Mouse (Mus musculus) hindbrain, postnatal 0 days (tissue): ENCODE measurements around the gene Fgf12. TPM values are rescaled to one million over a fixed set of nuclear protein-coding genes. Genes with fewer than 3 reads are reported as not detected.

Source experiments
- ATAC-seq: fragments of 200-750 bp; cut with Nextera tagmentation; 2 replicates; pipeline ENCODE4 v1.8.0; 2017; ENCODE audit warnings: mild to moderate bottlenecking, moderate TSS enrichment, moderate library complexity
- DNase-seq: peaks from one replicate; pipeline ENCODE4 v3.0.0-alpha.2; 2015; ENCODE audit warnings: low spot score
- H3K27ac ChIP-seq: fragments of 300-500 bp; sonication (generic); 2 replicates; pipeline ENCODE4 v1.5.1; 2014; ENCODE audit warnings: mild to moderate bottlenecking
- H3K27me3 ChIP-seq: fragments of 300-500 bp; sonication (generic); 2 replicates; pipeline ENCODE4 v1.6.1; 2014; ENCODE audit warnings: low read length, mixed read lengths; ENCODE audit not compliant: insufficient read depth
- H3K36me3 ChIP-seq: fragments of 300-500 bp; sonication (generic); 2 replicates; pipeline ENCODE4 v1.6.1; 2014; ENCODE audit warnings: low read length, mixed read lengths; ENCODE audit not compliant: insufficient read depth
- H3K4me1 ChIP-seq: fragments of 300-500 bp; sonication (generic); 2 replicates; pipeline ENCODE4 v1.6.1; 2014; ENCODE audit warnings: antibody characterized with exemption, low read length, mixed read lengths; ENCODE audit not compliant: insufficient read depth
- H3K4me2 ChIP-seq: fragments of 300-500 bp; sonication (generic); 2 replicates; pipeline ENCODE4 v1.6.1; 2014; ENCODE audit warnings: low read depth, mild to moderate bottlenecking, low read length, moderate library complexity, mixed read lengths
- H3K4me3 ChIP-seq: fragments of 300-500 bp; sonication (generic); 2 replicates; pipeline ENCODE4 v1.5.1; 2014; ENCODE audit warnings: low read length
- H3K9ac ChIP-seq: fragments of 300-500 bp; sonication (generic); replicated peaks from 2 replicates; pipeline ENCODE4 v1.6.1; 2014; ENCODE audit warnings: mild to moderate bottlenecking, low read length, moderate library complexity, mixed read lengths
- H3K9me3 ChIP-seq: fragments of 300-500 bp; sonication (generic); 2 replicates; pipeline ENCODE4 v1.6.1; 2016; ENCODE audit warnings: low read length, mixed read lengths
- CTCF ChIP-seq: IDR thresholded peaks from 2 replicates; pipeline ENCODE4 v1.5.1; 2016; ENCODE audit warnings: antibody characterized with exemption, control low read depth, low read depth
- WGBS: fragments of 180-500 bp; shearing (Covaris S2); extraction: QIAGEN DNeasy Blood & Tissue Kit; methylation state at CpG from one replicate; pipeline ENCODE4 v1.1.7; 2014; 5-methylcytosine and 5-hydroxymethylcytosine counted together
- polyA plus RNA-seq: library from polyadenylated mRNA; unstranded; fragments of >200 nt; fragmentation: Nextera tagmentation; extraction: Ambion mirVana; gene quantifications from 2 replicates; pipeline ENCODE4 v1.2.1, GENCODE M21; 2015
- total RNA-seq: library from RNA; depleted of rRNA; stranded (reverse); fragments of >200 nt; gene quantifications from 2 replicates; pipeline ENCODE4 v1.2.3, GENCODE M21; 2014; rRNA removed

Gene Fgf12
- total RNA-seq (39.5 and 39.8 TPM in 2 replicates), polyA plus RNA-seq (65.2 and 70.4 TPM in 2 replicates)

DNA sequence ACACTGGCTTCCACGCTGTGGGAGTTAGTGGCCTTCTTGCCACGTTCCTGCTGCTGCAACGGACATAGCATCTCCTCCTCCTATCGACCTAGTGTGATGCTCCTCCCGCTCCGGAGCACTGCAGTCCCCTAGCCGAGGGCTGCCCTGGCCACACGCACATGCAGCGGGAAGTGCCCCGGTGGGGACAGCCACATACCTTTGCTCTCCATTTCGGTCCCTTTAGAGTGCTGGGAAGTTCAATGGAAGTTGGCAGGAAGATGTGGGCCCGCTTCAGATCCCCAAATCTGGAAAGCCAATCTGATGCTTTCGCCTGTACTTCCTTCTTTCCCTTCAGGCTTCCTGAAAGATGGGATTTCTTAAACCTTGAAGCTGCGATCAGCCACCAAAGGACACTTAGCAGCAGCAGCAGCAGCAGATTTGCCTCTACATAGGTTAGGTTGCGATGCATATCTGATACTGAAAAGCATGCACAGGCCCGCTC lies at the start of gene Fgf12:
Fgf12 (minus strand) TSS at position 431 of the 481 bp plus-strand sequence.
- Histone ChIP-seq H3K4me3 (peak within 1 kb of the TSS; percentile 57), H3K9ac (peak within 1 kb of the TSS; percentile 56), H3K27me3 (no peaks in the 10 kb centered on the region), H3K27ac (peak within 1 kb of the TSS; percentile 71), H3K4me1 (no peaks in the 10 kb centered on the region), H3K4me2 (peak within 1 kb of the TSS; percentile 84), H3K36me3 (no peaks in the 10 kb centered on the region), H3K9me3 (no peaks in the 10 kb centered on the region)
- DNase-seq (no peak), ATAC-seq (peak; percentile 36)
- WGBS: under 1% methylated on average over 16 of the region's 16 CpGs
- no peak for TF ChIP-seq CTCF

DNA sequence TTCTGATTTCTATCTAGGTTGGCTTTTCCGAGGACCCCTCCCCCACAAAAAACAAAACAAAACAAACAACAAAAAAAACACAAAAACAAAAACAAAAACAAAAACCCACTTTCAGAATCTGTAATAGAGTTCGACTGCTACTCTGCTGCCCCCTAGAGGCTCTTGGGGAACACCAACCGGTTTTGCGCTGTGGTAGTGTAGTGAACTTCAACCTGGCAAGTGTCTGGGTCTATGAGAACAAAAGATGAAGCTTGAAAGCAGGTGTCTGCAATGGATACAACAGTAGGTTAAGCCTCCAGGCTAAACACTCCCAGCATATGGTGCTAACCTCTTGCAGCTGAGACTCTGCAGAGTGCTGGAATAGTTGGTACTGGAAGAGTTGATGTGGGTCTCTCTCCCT lies 40.2 kb upstream of the Fgf12 start:
- Histone ChIP-seq H3K4me2 (no peak overlapping the region), H3K27me3 (no peaks in the 10 kb centered on the region), H3K4me3 (no peak overlapping the region), H3K9me3 (no peaks in the 10 kb centered on the region), H3K9ac (no peak overlapping the region), H3K27ac (no peak overlapping the region), H3K4me1 (no peaks in the 10 kb centered on the region), H3K36me3 (no peaks in the 10 kb centered on the region)
- ATAC-seq: 0 out of 2 replicates have a peak, but pooled peaks have one; percentile 58
- 3% methylated on average over 4 of the region's 4 CpGs for WGBS
- peak; percentile 86 for DNase-seq
- peak; percentile 83 for TF ChIP-seq CTCF

DNA sequence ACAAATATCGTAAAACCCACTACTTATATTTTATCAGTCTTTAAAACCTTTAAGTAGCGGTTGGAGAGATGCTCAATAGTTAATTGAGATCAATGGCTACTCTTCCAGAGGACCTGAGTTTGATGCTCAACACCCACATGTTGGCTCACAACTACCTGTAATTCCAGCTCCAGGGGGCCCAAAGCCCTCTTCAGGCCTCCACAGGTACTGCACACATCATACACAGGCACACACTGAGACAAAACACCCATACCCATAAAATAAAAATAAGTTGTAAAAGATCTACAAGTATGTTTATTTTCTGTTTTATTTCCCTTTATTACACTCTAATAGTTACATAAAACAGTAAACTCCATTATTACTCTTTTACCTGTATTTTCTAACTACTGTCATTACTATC lies 17.4 kb upstream of the Fgf12 start:
- Histone ChIP-seq H3K9ac (no peak overlapping the region), H3K36me3 (no peaks in the 10 kb centered on the region), H3K9me3 (no peaks in the 10 kb centered on the region), H3K4me2 (no peak overlapping the region), H3K27me3 (no peaks in the 10 kb centered on the region), H3K4me1 (no peaks in the 10 kb centered on the region), H3K27ac (no peak overlapping the region), H3K4me3 (no peak overlapping the region)
- no peak for TF ChIP-seq CTCF
- no peak for ATAC-seq
- no peak for DNase-seq
- 95% methylated on average over 2 of the region's 2 CpGs for WGBS

DNA sequence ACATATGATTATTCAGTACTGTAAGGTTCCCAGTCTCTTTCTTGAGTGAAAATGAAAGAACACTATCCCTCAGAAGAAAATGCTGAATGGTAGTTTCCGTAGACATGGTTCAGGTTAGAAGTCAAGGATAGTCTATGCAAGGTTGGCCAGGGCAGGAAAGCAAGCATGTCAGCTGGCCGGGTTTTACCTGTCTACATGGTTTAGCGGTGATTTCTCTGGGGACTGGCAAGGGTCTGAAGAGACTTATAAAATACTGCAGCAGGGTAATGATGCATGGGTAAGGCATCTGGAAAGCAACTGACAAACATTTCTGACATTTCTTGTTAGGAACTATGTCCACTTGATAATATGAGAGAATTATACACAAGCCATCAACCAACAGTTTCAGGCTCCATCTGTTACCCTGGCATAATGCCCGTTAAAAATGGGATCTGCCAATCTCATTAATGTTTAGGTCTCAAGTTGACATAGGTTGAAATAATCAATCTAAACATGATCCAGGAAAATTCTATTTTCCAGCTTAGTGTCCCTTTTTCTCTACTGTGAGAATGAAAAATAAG lies 8.6 kb upstream of the Fgf12 start:
- Histone ChIP-seq H3K4me2 (no peak overlapping the region), H3K27ac (peak overlapping the region; percentile 20; the same call in 1 of the 2 replicates), H3K9ac (no peak overlapping the region), H3K9me3 (no peaks in the 10 kb centered on the region), H3K27me3 (no peaks in the 10 kb centered on the region), H3K4me1 (no peaks in the 10 kb centered on the region), H3K36me3 (no peaks in the 10 kb centered on the region), H3K4me3 (no peak overlapping the region)
- no peak for TF ChIP-seq CTCF
- peak; percentile 69; the same call in 1 of the 2 replicates for ATAC-seq
- WGBS: 64% methylated on average over 4 of the region's 4 CpGs
- DNase-seq: peak; percentile 68

DNA sequence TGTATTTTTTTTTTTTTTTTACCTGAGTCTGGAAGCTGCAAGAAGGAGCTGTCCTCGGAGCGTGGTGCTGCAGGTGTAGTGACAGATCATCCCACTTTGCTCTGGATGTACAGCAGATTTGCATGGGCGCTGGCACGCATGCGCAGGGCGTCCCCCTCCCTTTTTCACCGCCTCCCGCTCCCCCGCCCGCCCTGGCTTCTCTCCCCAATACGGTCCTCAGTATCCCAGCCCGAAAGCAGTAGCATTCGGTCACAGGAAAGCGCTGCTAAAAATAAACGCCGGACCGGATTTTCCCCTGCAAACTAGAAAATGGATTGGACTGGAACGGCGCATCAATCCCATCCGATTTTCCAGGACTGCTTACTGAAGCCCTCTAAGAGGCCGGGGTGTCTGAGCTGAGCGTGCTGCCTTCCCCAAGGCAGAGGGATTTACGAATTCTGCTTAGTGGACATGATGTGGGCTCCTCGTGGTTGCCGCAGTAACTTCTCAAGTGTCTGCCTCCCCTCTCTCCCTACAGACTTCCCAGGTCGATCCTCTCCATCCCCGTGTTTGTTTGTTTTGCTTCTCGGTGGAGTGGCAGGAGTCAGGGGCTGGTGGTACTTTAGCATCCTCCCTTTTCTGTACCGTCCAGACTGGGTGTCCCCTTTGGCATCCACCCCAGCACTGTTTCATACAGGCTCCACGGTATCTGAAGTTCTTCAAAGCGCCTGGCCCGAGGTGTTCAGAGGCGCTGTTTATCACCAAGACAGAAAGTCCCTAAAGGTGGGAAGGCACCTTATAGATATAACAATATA lies 453 bp upstream of the Fgf12 start:
- Histone ChIP-seq H3K9ac (peak overlapping the region; percentile 56), H3K27me3 (no peaks in the 10 kb centered on the region), H3K4me1 (no peaks in the 10 kb centered on the region), H3K27ac (peak overlapping the region; percentile 71), H3K4me2 (peak overlapping the region; percentile 84), H3K36me3 (no peaks in the 10 kb centered on the region), H3K9me3 (no peaks in the 10 kb centered on the region), H3K4me3 (peak overlapping the region; percentile 57)
- under 1% methylated on average over 33 of the region's 33 CpGs for WGBS
- TF ChIP-seq CTCF: no peak
- DNase-seq (peak; percentile 97), ATAC-seq (peak; percentile 98)

DNA sequence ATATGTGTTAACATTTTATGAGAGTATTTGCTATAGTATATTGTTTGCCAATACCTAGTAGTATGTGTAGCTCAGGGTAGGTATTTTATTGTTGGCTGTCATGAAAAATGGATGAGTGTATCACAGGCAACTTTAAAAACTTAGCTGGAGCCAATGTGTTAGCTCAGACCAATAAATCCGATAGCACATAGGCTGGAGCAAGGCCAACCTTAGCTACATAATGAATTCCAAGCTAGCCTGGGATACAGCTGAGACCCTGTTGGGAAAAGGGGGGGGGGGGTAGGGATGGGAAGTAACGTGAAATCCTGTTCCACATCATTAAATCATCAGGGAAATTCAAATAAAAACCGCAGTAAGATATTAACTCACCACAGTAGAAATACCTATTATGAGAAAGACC lies 18.4 kb downstream of the Fgf12 start:
- no peaks in the 10 kb centered on the region for H3K4me1 ChIP-seq
- TF ChIP-seq CTCF: no peak
- H3K4me2 ChIP-seq: no peak overlapping the region
- H3K27ac ChIP-seq: no peak overlapping the region
- ATAC-seq (no peak), DNase-seq (no peak)
- WGBS: 56% methylated on average over 3 of the region's 3 CpGs
- no peak overlapping the region for H3K4me3 ChIP-seq
- no peak overlapping the region for H3K9ac ChIP-seq
- no peaks in the 10 kb centered on the region for H3K27me3 ChIP-seq
- H3K36me3 ChIP-seq: no peaks in the 10 kb centered on the region
- no peaks in the 10 kb centered on the region for H3K9me3 ChIP-seq
